Mouse (Mus musculus): ENCODE data around the gene Htatip2.

The Htatip2 gene

GRCm38 (mm10) chr7:49758934-49759571 lies at the start of gene Htatip2:
Gene Htatip2 (plus strand): TSS chr7:49759115.
- DNase-seq, result peak; percentile 69 to 71

- no peak for DNase-seq
These were observed 49.4 kb upstream of the Htatip2 start for GRCm38 (mm10) chr7:49709381-49710021.

- no peak for DNase-seq
These were observed 40.8 kb upstream of the Htatip2 start for GRCm38 (mm10) chr7:49717942-49718733.

- DNase-seq, result no peak
These were observed 24.6 kb upstream of the Htatip2 start for GRCm38 (mm10) chr7:49734342-49734741.

- no peak for DNase-seq
These were observed 19.5 kb upstream of the Htatip2 start for GRCm38 (mm10) chr7:49739448-49739847.

- no peak for DNase-seq
These were observed 17.4 kb upstream of the Htatip2 start for GRCm38 (mm10) chr7:49741474-49741873.

- no peak for DNase-seq
These were observed 17.0 kb upstream of the Htatip2 start for GRCm38 (mm10) chr7:49741923-49742322.

GRCm38 (mm10) chr7:49751148-49751547 lies 7.8 kb upstream of the Htatip2 start:
- peak in 1 of 2 experiments; percentile 46 for DNase-seq

- peak in 1 of 2 experiments; percentile 52 for DNase-seq
These were observed 6.0 kb upstream of the Htatip2 start for GRCm38 (mm10) chr7:49752730-49753506.

GRCm38 (mm10) chr7:49754767-49755166 lies 4.1 kb upstream of the Htatip2 start:
- peak; percentile 29 to 72 for DNase-seq

- no peak for DNase-seq
These were observed 3.7 kb downstream of the Htatip2 start for GRCm38 (mm10) chr7:49762605-49763004.

GRCm38 (mm10) chr7:49764011-49764716 lies 5.2 kb downstream of the Htatip2 start:
- DNase-seq, result no peak

GRCm38 (mm10) chr7:49766166-49766565 lies 7.3 kb downstream of the Htatip2 start:
- no peak for DNase-seq

GRCm38 (mm10) chr7:49768509-49768908 lies 9.6 kb downstream of the Htatip2 start:
- no peak for DNase-seq

GRCm38 (mm10) chr7:49774396-49774795 lies 15.5 kb downstream of the Htatip2 start:
- no peak for DNase-seq

- no peak for DNase-seq
These were observed 18.7 kb downstream of the Htatip2 start for GRCm38 (mm10) chr7:49777585-49777984.

- peak; percentile 97 to 98 for DNase-seq
These were observed 19.4 kb downstream of the Htatip2 start, which contains the start of gene Prmt3 for GRCm38 (mm10) chr7:49778114-49778901. Gene Prmt3 (plus strand): TSS chr7:49778346.

- DNase-seq, result no peak
These were observed 20.1 kb downstream of the Htatip2 start for GRCm38 (mm10) chr7:49778904-49779615.

- no peak for DNase-seq
These were observed 24.1 kb downstream of the Htatip2 start for GRCm38 (mm10) chr7:49783017-49783416.

- no peak for DNase-seq
These were observed 26.2 kb downstream of the Htatip2 start for GRCm38 (mm10) chr7:49785141-49785540.

All from lung, postnatal 4 days (tissue).